24 mouse cellular contexts compared by ENCODE assay signal in genomic region chr7:127641260-127641659, GRCm38 (mm10). TPM values are rescaled to one million over a fixed set of nuclear protein-coding genes. Genes with fewer than 3 reads are reported as not detected.
DNase-seq lines count a peak whose midpoint lies in the region; ATAC-seq lines count a peak whose summit lies in the region.
"Had no signal": no experiment of that assay in that cellular context is flagged by ENCODE, and none has a peak within 500 bp of the region (broad histone marks: within the 10 kb centered on the region; RNA-seq: fewer than 3 reads in every experiment).

No protein-coding gene starts in this region.

- no peaks in the 10 kb centered on the region for H3K9me3 ChIP-seq in heart, embryonic 12.5 days (replicated peaks)
- H3K9me3 ChIP-seq in midbrain, embryonic 13.5 days = no peaks in the 10 kb centered on the region
- no peaks in the 10 kb centered on the region for H3K9me3 ChIP-seq in midbrain, embryonic 14.5 days (ENCODE audit: control insufficient read depth, low read length)
- H3K9me3 ChIP-seq: forebrain, embryonic 12.5 days; heart, embryonic 13.5 days; hindbrain, embryonic 12.5 days; limb, embryonic 15.5 days; neural tube, embryonic 15.5 days had no signal

- no peak overlapping the region for H3K4me3 ChIP-seq in heart, embryonic 12.5 days
- no peak overlapping the region for H3K4me3 ChIP-seq in midbrain, embryonic 13.5 days (replicated peaks)
- H3K4me3 ChIP-seq in midbrain, embryonic 14.5 days (replicated peaks; ENCODE audit: low read depth, low read length) = no peak overlapping the region
- H3K4me3 ChIP-seq: forebrain, embryonic 12.5 days; heart, embryonic 13.5 days; hindbrain, embryonic 12.5 days; limb, embryonic 15.5 days; neural tube, embryonic 15.5 days had no signal

- no peak overlapping the region for H3K4me2 ChIP-seq in heart, embryonic 12.5 days
- no peak overlapping the region for H3K4me2 ChIP-seq in midbrain, embryonic 13.5 days (replicated peaks)
- H3K4me2 ChIP-seq in midbrain, embryonic 14.5 days (ENCODE audit: low read length) = no peak overlapping the region
- H3K4me2 ChIP-seq: forebrain, embryonic 12.5 days; heart, embryonic 13.5 days; hindbrain, embryonic 12.5 days; limb, embryonic 15.5 days; lung, embryonic 14.5 days; neural tube, embryonic 15.5 days had no signal

- ATAC-seq in heart, embryonic 12.5 days (ENCODE audit: insufficient number of reproducible peaks, low FRiP score) = no peak
- ATAC-seq in midbrain, embryonic 13.5 days = no peak
- no peak for ATAC-seq in midbrain, embryonic 14.5 days (ENCODE audit: low FRiP score, low TSS enrichment)
- ATAC-seq: CD4-positive, CD25-positive, alpha-beta regulatory T cell, adult 4 months; midbrain, embryonic 16.5 days; Patski had no signal

- DNase-seq in heart, postnatal 14 days = peak; percentile 7 to 12
- DNase-seq in midbrain, embryonic 14.5 days = no peak
- peak; percentile 78 for DNase-seq in brain, adult 2 months (ENCODE audit: low read depth, low spot score)
- DNase-seq in telencephalon, adult 2 months (ENCODE audit: low read depth, low spot score) = peak; percentile 57
- no peak for DNase-seq in adrenal gland, adult 8-10 months
- DNase-seq: cerebellum, adult 11-12 months; cerebellum, postnatal 10 days; kidney, adult 2 months; left cerebral cortex, postnatal 4 days; lung, embryonic 14.5 days; lung, postnatal 4 days; thymus, postnatal 25 days had no signal

- H3K27ac ChIP-seq in heart, embryonic 12.5 days (ENCODE audit: poor library complexity, severe bottlenecking) = no peak overlapping the region
- H3K27ac ChIP-seq in midbrain, embryonic 13.5 days = no peak overlapping the region
- no peak overlapping the region for H3K27ac ChIP-seq in midbrain, embryonic 14.5 days (replicated peaks; ENCODE audit: low read depth, low read length)
- H3K27ac ChIP-seq: forebrain, embryonic 12.5 days; heart, embryonic 13.5 days; hindbrain, embryonic 12.5 days; kidney, postnatal 0 days; limb, embryonic 15.5 days; liver, embryonic 14.5 days; neural tube, embryonic 15.5 days had no signal

- intact Hi-C loops in heart, postnatal 14 days (cut with DNase I) = no loop called here

- H3K9ac ChIP-seq in heart, embryonic 12.5 days = no peak overlapping the region
- 0 out of 2 replicates have a peak overlapping the region, but pooled peaks have one; percentile 14 for H3K9ac ChIP-seq in midbrain, embryonic 13.5 days (replicated peaks)
- H3K9ac ChIP-seq in midbrain, embryonic 14.5 days (replicated peaks; ENCODE audit: low read length) = no peak overlapping the region
- H3K9ac ChIP-seq: forebrain, embryonic 12.5 days; heart, embryonic 13.5 days; hindbrain, embryonic 12.5 days; limb, embryonic 15.5 days; liver, embryonic 14.5 days; lung, embryonic 14.5 days; neural tube, embryonic 15.5 days had no signal

- no peaks in the 10 kb centered on the region for H3K36me3 ChIP-seq in heart, embryonic 12.5 days
- H3K36me3 ChIP-seq in midbrain, embryonic 13.5 days = no peaks in the 10 kb centered on the region
- H3K36me3 ChIP-seq in midbrain, embryonic 14.5 days (ENCODE audit: control insufficient read depth, insufficient read depth, low read length) = no peaks in the 10 kb centered on the region
- H3K36me3 ChIP-seq: forebrain, embryonic 12.5 days; heart, embryonic 13.5 days; hindbrain, embryonic 12.5 days; limb, embryonic 15.5 days; neural tube, embryonic 15.5 days had no signal

- WGBS in heart, embryonic 12.5 days = 45% methylated on average over 4 of the region's 4 CpGs
- WGBS in midbrain, embryonic 13.5 days = 63% methylated on average over 4 of the region's 4 CpGs
- WGBS in midbrain, embryonic 14.5 days = 66% methylated on average over 4 of the region's 4 CpGs

- no peaks in the 10 kb centered on the region; the same call in 1 of the 2 replicates for H3K27me3 ChIP-seq in heart, embryonic 12.5 days (replicated peaks)
- H3K27me3 ChIP-seq in midbrain, embryonic 13.5 days = no peaks in the 10 kb centered on the region; the same call in 1 of the 2 replicates
- H3K27me3 ChIP-seq in midbrain, embryonic 14.5 days (ENCODE audit: control insufficient read depth, insufficient read depth, low read length) = no peaks in the 10 kb centered on the region
- H3K27me3 ChIP-seq: hindbrain, embryonic 12.5 days; limb, embryonic 15.5 days; neural tube, embryonic 15.5 days had no signal

- H3K4me1 ChIP-seq in heart, embryonic 12.5 days (replicated peaks) = peaks cover 5% of the 10 kb centered on the region; the same call in 1 of the 2 replicates
- peaks cover 8% of the 10 kb centered on the region for H3K4me1 ChIP-seq in midbrain, embryonic 13.5 days (replicated peaks)
- peaks cover 5% of the 10 kb centered on the region; the same call in 1 of the 2 replicates for H3K4me1 ChIP-seq in midbrain, embryonic 14.5 days (ENCODE audit: control insufficient read depth, insufficient read depth, low read length)

RNA-seq across cellular contexts. Expression of gene Zfp629, which starts 25.7 kb away (rescaled TPM):
- total RNA-seq in heart, postnatal 14 days (2021) = 10 to 100 TPM; 28.8 to 29.1 TPM
- 12.7 and 13.7 TPM in 2 replicates for polyA plus RNA-seq in heart, embryonic 12.5 days (2016; fragmentation: Nextera tagmentation; extraction: Ambion mirVana)
- polyA plus RNA-seq in midbrain, embryonic 13.5 days (2015; fragmentation: Nextera tagmentation; extraction: Ambion mirVana) = 30.8 and 32.5 TPM in 2 replicates
- polyA plus RNA-seq in midbrain, embryonic 14.5 days (2014; fragmentation: Nextera tagmentation; extraction: Ambion mirVana) = 22.4 and 31.6 TPM in 2 replicates
- 10 to 100 TPM; 16.5 to 28.8 (median 23.3) TPM for total RNA-seq in adrenal gland, adult 8-10 months (2022)

RNA-seq across cellular contexts. Expression of gene Rnf40, which starts 52.7 kb away (rescaled TPM):
- 10 to 100 TPM; 46.5 to 53.9 TPM for total RNA-seq in heart, postnatal 14 days (2021)
- 38.8 and 40.0 TPM in 2 replicates for polyA plus RNA-seq in heart, embryonic 12.5 days (2016; fragmentation: Nextera tagmentation; extraction: Ambion mirVana)
- 53.3 and 54.4 TPM in 2 replicates for polyA plus RNA-seq in midbrain, embryonic 13.5 days (2015; fragmentation: Nextera tagmentation; extraction: Ambion mirVana)
- polyA plus RNA-seq in midbrain, embryonic 14.5 days (2014; fragmentation: Nextera tagmentation; extraction: Ambion mirVana) = 40.7 and 45.0 TPM in 2 replicates
- total RNA-seq in adrenal gland, adult 8-10 months (2022) = 10 to 100 TPM; 50.1 to 81.9 (median 70.9) TPM

RNA-seq across cellular contexts. Expression of gene Ccdc189, which starts 52.9 kb away (rescaled TPM):
- total RNA-seq in heart, postnatal 14 days (2021) = 10 to 100 TPM in 1 of 2 experiments, 1 to 10 TPM in 1; 8.8 to 12.6 TPM
- polyA plus RNA-seq in heart, embryonic 12.5 days (2016; fragmentation: Nextera tagmentation; extraction: Ambion mirVana) = 8.7 and 9.8 TPM in 2 replicates
- polyA plus RNA-seq in midbrain, embryonic 13.5 days (2015; fragmentation: Nextera tagmentation; extraction: Ambion mirVana) = 13.0 and 14.5 TPM in 2 replicates
- polyA plus RNA-seq in midbrain, embryonic 14.5 days (2014; fragmentation: Nextera tagmentation; extraction: Ambion mirVana) = 9.0 and 12.8 TPM in 2 replicates
- 10 to 100 TPM in 2 of 4 experiments, 1 to 10 TPM in 2; 8.8 to 13.0 (median 10.5) TPM for total RNA-seq in adrenal gland, adult 8-10 months (2022)

Comparison
In these comparisons a context has a peak if more than half of its experiments do, and no peak if none do; other contexts are left out.
1. DNase-seq: peak in heart, postnatal 14 days (2 of 2), brain, adult 2 months (single experiment) and telencephalon, adult 2 months (single experiment); none in midbrain, embryonic 14.5 days (single experiment) and adrenal gland, adult 8-10 months (single experiment).